Mouse (Mus musculus): Measurements from ENCODE around the gene Hivep3. TPM values are rescaled to one million over a fixed set of nuclear protein-coding genes. Genes with fewer than 3 reads are reported as not detected.

The Hivep3 gene
- total and polyA plus RNA-seq, 2 experiments = 0.95 to 1.5 TPM

- no peaks in the 10 kb centered on the region for H3K79me2 ChIP-seq (ENCODE audit: control insufficient read depth, insufficient read depth, low read length)
- peaks cover 4% of the 10 kb centered on the region; the same call in 1 of the 2 replicates for H3K4me1 ChIP-seq (ENCODE audit: control insufficient read depth, insufficient read depth, low read length)
- DNase-seq (ENCODE audit: extremely low read depth, low read depth, low spot score) = peak; percentile 8
- TF ChIP-seq POLR2A (IDR thresholded peaks at IDR 0.05; ENCODE audit: extremely low read depth, insufficient read depth, low read length) (no peak), CTCF (IDR thresholded peaks at IDR 0.05; ENCODE audit: low read depth, low read length) (no peak)
- H3K27ac ChIP-seq (replicated peaks; ENCODE audit: insufficient read depth, low read depth, low read length) = no peak overlapping the region
- no peaks in the 10 kb centered on the region for H3K36me3 ChIP-seq (ENCODE audit: control insufficient read depth, insufficient read depth, low read length)
- no peak overlapping the region for H3K4me3 ChIP-seq (ENCODE audit: insufficient read depth, low read depth, low read length)
- no peak overlapping the region for H3K9ac ChIP-seq (ENCODE audit: low read depth, low read length)
- 37% methylated on average over 4 of the region's 4 CpGs for WGBS
- H3K27me3 ChIP-seq (ENCODE audit: control insufficient read depth, insufficient read depth, low read length) = no peaks in the 10 kb centered on the region
These were observed 234.5 kb downstream of the Hivep3 start for GRCm38 (mm10) chr4:119968071-119968470.

GRCm38 (mm10) chr4:119968887-119969286 is 235.3 kb downstream of the Hivep3 start:
- Histone ChIP-seq H3K36me3 (ENCODE audit: control insufficient read depth, insufficient read depth, low read length) (no peaks in the 10 kb centered on the region), H3K27ac (replicated peaks; ENCODE audit: insufficient read depth, low read depth, low read length) (no peak overlapping the region), H3K4me1 (ENCODE audit: control insufficient read depth, insufficient read depth, low read length) (peaks cover 4% of the 10 kb centered on the region; the same call in 1 of the 2 replicates), H3K27me3 (ENCODE audit: control insufficient read depth, insufficient read depth, low read length) (no peaks in the 10 kb centered on the region), H3K9ac (ENCODE audit: low read depth, low read length) (no peak overlapping the region), H3K4me3 (ENCODE audit: insufficient read depth, low read depth, low read length) (no peak overlapping the region), H3K79me2 (ENCODE audit: control insufficient read depth, insufficient read depth, low read length) (no peaks in the 10 kb centered on the region)
- no peak for DNase-seq (ENCODE audit: extremely low read depth, low read depth, low spot score)
- 83% methylated on average over 2 of the region's 2 CpGs for WGBS
- no peak for TF ChIP-seq POLR2A (IDR thresholded peaks at IDR 0.05; ENCODE audit: extremely low read depth, insufficient read depth, low read length)
- no peak for TF ChIP-seq CTCF (IDR thresholded peaks at IDR 0.05; ENCODE audit: low read depth, low read length)

GRCm38 (mm10) chr4:119970166-119970565 is 236.6 kb downstream of the Hivep3 start:
- DNase-seq (ENCODE audit: extremely low read depth, low read depth, low spot score) = no peak
- WGBS = 70% methylated on average over 9 of the region's 9 CpGs
- no peaks in the 10 kb centered on the region for H3K79me2 ChIP-seq (ENCODE audit: control insufficient read depth, insufficient read depth, low read length)
- no peak overlapping the region for H3K4me3 ChIP-seq (ENCODE audit: insufficient read depth, low read depth, low read length)
- H3K27me3 ChIP-seq (ENCODE audit: control insufficient read depth, insufficient read depth, low read length) = no peaks in the 10 kb centered on the region
- TF ChIP-seq CTCF (IDR thresholded peaks at IDR 0.05; ENCODE audit: low read depth, low read length) = no peak
- TF ChIP-seq POLR2A (IDR thresholded peaks at IDR 0.05; ENCODE audit: extremely low read depth, insufficient read depth, low read length) = no peak
- no peak overlapping the region for H3K9ac ChIP-seq (ENCODE audit: low read depth, low read length)
- H3K4me1 ChIP-seq (ENCODE audit: control insufficient read depth, insufficient read depth, low read length) = peaks cover 4% of the 10 kb centered on the region; the same call in 1 of the 2 replicates
- no peak overlapping the region for H3K27ac ChIP-seq (replicated peaks; ENCODE audit: insufficient read depth, low read depth, low read length)
- H3K36me3 ChIP-seq (ENCODE audit: control insufficient read depth, insufficient read depth, low read length) = no peaks in the 10 kb centered on the region

- WGBS = 77% methylated on average over 6 of the region's 6 CpGs
- no peaks in the 10 kb centered on the region for H3K36me3 ChIP-seq (ENCODE audit: control insufficient read depth, insufficient read depth, low read length)
- TF ChIP-seq CTCF (IDR thresholded peaks at IDR 0.05; ENCODE audit: low read depth, low read length) (no peak), POLR2A (IDR thresholded peaks at IDR 0.05; ENCODE audit: extremely low read depth, insufficient read depth, low read length) (no peak)
These were observed 238.8 kb downstream of the Hivep3 start for GRCm38 (mm10) chr4:119972375-119972774.

GRCm38 (mm10) chr4:119973729-119974605 is 240.4 kb downstream of the Hivep3 start:
- WGBS = 83% methylated on average over 9 of the region's 9 CpGs
- no peak for DNase-seq (ENCODE audit: extremely low read depth, low read depth, low spot score)
- Histone ChIP-seq H3K9ac (ENCODE audit: low read depth, low read length) (no peak overlapping the region), H3K4me3 (ENCODE audit: insufficient read depth, low read depth, low read length) (no peak overlapping the region), H3K27ac (replicated peaks; ENCODE audit: insufficient read depth, low read depth, low read length) (no peak overlapping the region), H3K4me1 (ENCODE audit: control insufficient read depth, insufficient read depth, low read length) (no peaks in the 10 kb centered on the region), H3K36me3 (ENCODE audit: control insufficient read depth, insufficient read depth, low read length) (no peaks in the 10 kb centered on the region), H3K27me3 (ENCODE audit: control insufficient read depth, insufficient read depth, low read length) (no peaks in the 10 kb centered on the region), H3K79me2 (ENCODE audit: control insufficient read depth, insufficient read depth, low read length) (no peaks in the 10 kb centered on the region)
- no peak for TF ChIP-seq POLR2A (IDR thresholded peaks at IDR 0.05; ENCODE audit: extremely low read depth, insufficient read depth, low read length)
- no peak for TF ChIP-seq CTCF (IDR thresholded peaks at IDR 0.05; ENCODE audit: low read depth, low read length)

More at GRCm38 (mm10) chr4:119972375-119972774, 238.8 kb downstream of the Hivep3 start:
- no peak for DNase-seq (ENCODE audit: extremely low read depth, low read depth, low spot score)
- H3K27ac ChIP-seq (replicated peaks; ENCODE audit: insufficient read depth, low read depth, low read length) = no peak overlapping the region
- no peak overlapping the region for H3K4me3 ChIP-seq (ENCODE audit: insufficient read depth, low read depth, low read length)
- H3K79me2 ChIP-seq (ENCODE audit: control insufficient read depth, insufficient read depth, low read length) = no peaks in the 10 kb centered on the region
- no peak overlapping the region for H3K9ac ChIP-seq (ENCODE audit: low read depth, low read length)
- H3K4me1 ChIP-seq (ENCODE audit: control insufficient read depth, insufficient read depth, low read length) = peaks cover 4% of the 10 kb centered on the region; the same call in 1 of the 2 replicates
- no peaks in the 10 kb centered on the region for H3K27me3 ChIP-seq (ENCODE audit: control insufficient read depth, insufficient read depth, low read length)

GRCm38 (mm10) chr4:119975242-119975641 is 241.7 kb downstream of the Hivep3 start:
- DNase-seq (ENCODE audit: extremely low read depth, low read depth, low spot score) = no peak
- H3K4me3 ChIP-seq (ENCODE audit: insufficient read depth, low read depth, low read length) = no peak overlapping the region
- H3K4me1 ChIP-seq (ENCODE audit: control insufficient read depth, insufficient read depth, low read length) = no peaks in the 10 kb centered on the region
- H3K27me3 ChIP-seq (ENCODE audit: control insufficient read depth, insufficient read depth, low read length) = no peaks in the 10 kb centered on the region
- no peaks in the 10 kb centered on the region for H3K36me3 ChIP-seq (ENCODE audit: control insufficient read depth, insufficient read depth, low read length)
- TF ChIP-seq CTCF (IDR thresholded peaks at IDR 0.05; ENCODE audit: low read depth, low read length) (no peak), POLR2A (IDR thresholded peaks at IDR 0.05; ENCODE audit: extremely low read depth, insufficient read depth, low read length) (no peak)
- WGBS = 86% methylated on average over 10 of the region's 10 CpGs
- no peak overlapping the region for H3K9ac ChIP-seq (ENCODE audit: low read depth, low read length)
- no peaks in the 10 kb centered on the region for H3K79me2 ChIP-seq (ENCODE audit: control insufficient read depth, insufficient read depth, low read length)
- H3K27ac ChIP-seq (replicated peaks; ENCODE audit: insufficient read depth, low read depth, low read length) = no peak overlapping the region
